Mouse (Mus musculus): Measurements from ENCODE around the gene Rsg1.

DNA sequence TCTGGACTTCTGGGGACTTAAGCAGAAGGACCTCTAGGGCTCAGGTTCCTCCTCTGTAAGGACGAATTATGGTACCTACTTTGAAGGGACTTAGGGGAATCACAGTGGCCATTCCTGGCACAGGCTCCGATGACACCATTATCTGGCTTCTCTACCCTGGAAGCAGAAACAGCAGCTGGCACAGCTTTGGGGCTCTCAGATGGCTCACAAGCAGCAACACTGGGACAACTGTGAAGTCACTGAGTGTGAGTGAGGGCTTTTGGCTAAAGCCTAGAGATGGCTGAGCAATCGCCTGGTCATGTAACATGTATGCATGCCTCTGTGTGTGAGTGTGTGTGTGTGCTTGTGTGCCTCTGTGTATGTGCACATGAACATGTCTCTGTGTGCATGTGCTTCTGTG, 23.1 kb downstream of the Rsg1 start:
- TF ChIP-seq GATA1 (IDR thresholded peaks at IDR 0.05; ENCODE audit: low read length) (no peak), TAL1 (IDR thresholded peaks at IDR 0.05; ENCODE audit: low read length) (no peak)

Data from erythroblast, embryonic 14.5 days (primary cell).